Comparison of ENCODE assay signal across 9 mouse cellular contexts in the genomic region with DNA sequence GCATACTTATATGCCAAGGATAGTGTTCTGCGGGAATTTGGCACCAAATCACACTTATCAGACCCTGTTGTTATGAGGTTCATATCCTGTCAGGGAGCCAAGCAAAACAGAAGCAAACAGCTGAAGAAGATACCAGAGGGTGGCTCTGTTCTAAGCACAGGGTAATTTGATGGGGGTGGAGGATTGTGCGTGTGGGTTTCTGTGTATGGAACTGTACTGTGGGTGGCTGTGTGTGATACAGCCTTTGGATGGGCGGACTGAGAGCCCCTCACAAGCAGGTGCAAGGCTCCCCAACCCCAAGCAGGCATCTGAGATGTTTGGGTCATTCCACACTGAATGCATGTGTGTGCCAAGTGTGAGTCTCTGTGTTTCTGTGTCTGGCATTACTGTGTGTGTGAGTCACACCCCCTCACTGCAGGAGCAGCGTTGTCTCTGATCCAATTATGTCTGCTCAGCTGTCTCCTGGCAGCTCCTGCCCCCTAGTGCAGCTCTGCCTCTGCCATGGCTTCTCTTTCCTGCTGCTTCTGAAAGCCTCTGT. TPM values are rescaled to one million over a fixed set of nuclear protein-coding genes. Genes with fewer than 3 reads are reported as not detected.
DNase-seq lines count a peak whose midpoint lies in the region; ATAC-seq lines count a peak whose summit lies in the region.
"Had no signal": no experiment of that assay in that cellular context is flagged by ENCODE, and none has a peak within 500 bp of the region (broad histone marks: within the 10 kb centered on the region; RNA-seq: fewer than 3 reads in every experiment).

No protein-coding gene starts in this region.

- no peaks in the 10 kb centered on the region for H3K36me3 ChIP-seq in lung, embryonic 16.5 days (ENCODE audit: control insufficient read depth, insufficient read depth, low read length)
- no peaks in the 10 kb centered on the region for H3K36me3 ChIP-seq in hindbrain, embryonic 15.5 days
- H3K36me3 ChIP-seq in midbrain, embryonic 15.5 days (replicated peaks) = no peaks in the 10 kb centered on the region

- no peaks in the 10 kb centered on the region for H3K27me3 ChIP-seq in lung, embryonic 16.5 days (ENCODE audit: control insufficient read depth, insufficient read depth, low read depth, low read length)
- no peaks in the 10 kb centered on the region for H3K27me3 ChIP-seq in hindbrain, embryonic 15.5 days
- no peaks in the 10 kb centered on the region for H3K27me3 ChIP-seq in midbrain, embryonic 15.5 days (replicated peaks)
- H3K27me3 ChIP-seq: limb, embryonic 13.5 days had no signal

- H3K4me2 ChIP-seq in lung, embryonic 16.5 days (ENCODE audit: low read depth, low read length) = no peak overlapping the region
- no peak overlapping the region for H3K4me2 ChIP-seq in hindbrain, embryonic 15.5 days
- no peak overlapping the region for H3K4me2 ChIP-seq in midbrain, embryonic 15.5 days
- H3K4me2 ChIP-seq: limb, embryonic 13.5 days had no signal

- no peak overlapping the region for H3K4me3 ChIP-seq in lung, embryonic 16.5 days (ENCODE audit: low read length)
- H3K4me3 ChIP-seq in hindbrain, embryonic 15.5 days = no peak overlapping the region
- H3K4me3 ChIP-seq in midbrain, embryonic 15.5 days = no peak overlapping the region
- H3K4me3 ChIP-seq: limb, embryonic 13.5 days had no signal

- no peak; the same call in 1 of the 2 replicates for ATAC-seq in lung, embryonic 16.5 days (ENCODE audit: low read depth)
- ATAC-seq in hindbrain, embryonic 15.5 days (ENCODE audit: low FRiP score, low read depth) = peak; percentile 46
- ATAC-seq in midbrain, embryonic 15.5 days (replicated peaks) = peak; percentile 62; the same call in 1 of the 2 replicates
- ATAC-seq in erythroblast, adult 5-6 weeks (replicated peaks; ENCODE audit: low FRiP score, poor library complexity, severe bottlenecking) = no peak

- H3K4me1 ChIP-seq in lung, embryonic 16.5 days (replicated peaks; ENCODE audit: control insufficient read depth, insufficient read depth, low read length) = peaks cover 12% of the 10 kb centered on the region
- peaks cover 22% of the 10 kb centered on the region for H3K4me1 ChIP-seq in hindbrain, embryonic 15.5 days (replicated peaks)
- H3K4me1 ChIP-seq in midbrain, embryonic 15.5 days = peaks cover 17% of the 10 kb centered on the region

- H3K27ac ChIP-seq in lung, embryonic 16.5 days (ENCODE audit: low read length) = no peak overlapping the region
- peak overlapping the region; percentile 33 for H3K27ac ChIP-seq in hindbrain, embryonic 15.5 days (replicated peaks)
- 0 out of 2 replicates have a peak overlapping the region, but pooled peaks have one; percentile 25 for H3K27ac ChIP-seq in midbrain, embryonic 15.5 days
- H3K27ac ChIP-seq: limb, embryonic 13.5 days had no signal

- 66% methylated on average over 4 of the region's 4 CpGs for WGBS in lung, embryonic 16.5 days
- 59% methylated on average over 4 of the region's 4 CpGs for WGBS in hindbrain, embryonic 15.5 days
- 63% methylated on average over 4 of the region's 4 CpGs for WGBS in midbrain, embryonic 15.5 days

- H3K9ac ChIP-seq in lung, embryonic 16.5 days (ENCODE audit: low read length) = peak overlapping the region; percentile 7; the same call in 1 of the 2 replicates
- H3K9ac ChIP-seq in hindbrain, embryonic 15.5 days = no peak overlapping the region
- H3K9ac ChIP-seq in midbrain, embryonic 15.5 days = no peak overlapping the region
- H3K9ac ChIP-seq: limb, embryonic 13.5 days had no signal

- DNase-seq in lung, postnatal 14 days = no peak
- peak; percentile 56 to 60 for DNase-seq in cerebellum, postnatal 14 days
- DNase-seq in thymus, postnatal 36 days = no peak
- no peak for DNase-seq in kidney, postnatal 25 days

- no peaks in the 10 kb centered on the region for H3K9me3 ChIP-seq in lung, embryonic 16.5 days (ENCODE audit: control insufficient read depth, low read length)
- no peaks in the 10 kb centered on the region for H3K9me3 ChIP-seq in hindbrain, embryonic 15.5 days
- no peaks in the 10 kb centered on the region for H3K9me3 ChIP-seq in midbrain, embryonic 15.5 days
- H3K9me3 ChIP-seq: limb, embryonic 13.5 days had no signal

RNA-seq across cellular contexts. Expression of a gene that starts 11.8 kb away (rescaled TPM):
- 43.0 and 46.5 TPM in 2 replicates for polyA plus RNA-seq in lung, embryonic 16.5 days (2015; fragmentation: Nextera tagmentation; extraction: Ambion mirVana)
- polyA plus RNA-seq in hindbrain, embryonic 15.5 days (2015; fragmentation: Nextera tagmentation; extraction: Ambion mirVana) = 10.8 and 11.8 TPM in 2 replicates
- 8.7 and 9.6 TPM in 2 replicates for polyA plus RNA-seq in midbrain, embryonic 15.5 days (2015; fragmentation: Nextera tagmentation; extraction: Ambion mirVana)
- total RNA-seq in erythroblast, adult 5-6 weeks (2015; ENCODE audit: low replicate concordance) = 37.4 and 49.8 TPM in 2 replicates
- total RNA-seq in erythroblast, adult 5-6 weeks (2017; ENCODE audit: low replicate concordance) = 24.4 and 39.0 TPM in 2 replicates

RNA-seq across cellular contexts. Expression of a gene that starts 19.2 kb away (rescaled TPM):
- polyA plus RNA-seq in lung, embryonic 16.5 days (2015; fragmentation: Nextera tagmentation; extraction: Ambion mirVana) = 115 and 118 TPM in 2 replicates
- polyA plus RNA-seq in hindbrain, embryonic 15.5 days (2015; fragmentation: Nextera tagmentation; extraction: Ambion mirVana) = 10.6 and 11.0 TPM in 2 replicates
- polyA plus RNA-seq in midbrain, embryonic 15.5 days (2015; fragmentation: Nextera tagmentation; extraction: Ambion mirVana) = 10.4 and 10.6 TPM in 2 replicates
- 24.2 and 26.5 TPM in 2 replicates for total RNA-seq in erythroblast, adult 5-6 weeks (2015; ENCODE audit: low replicate concordance)
- 8.3 and 24.5 TPM in 2 replicates for total RNA-seq in erythroblast, adult 5-6 weeks (2017; ENCODE audit: low replicate concordance)

RNA-seq across cellular contexts. Expression of a gene that starts 26.6 kb away (rescaled TPM):
- 19.6 and 22.6 TPM in 2 replicates for polyA plus RNA-seq in lung, embryonic 16.5 days (2015; fragmentation: Nextera tagmentation; extraction: Ambion mirVana)
- 27.4 and 31.1 TPM in 2 replicates for polyA plus RNA-seq in hindbrain, embryonic 15.5 days (2015; fragmentation: Nextera tagmentation; extraction: Ambion mirVana)
- polyA plus RNA-seq in midbrain, embryonic 15.5 days (2015; fragmentation: Nextera tagmentation; extraction: Ambion mirVana) = 26.1 and 26.9 TPM in 2 replicates
- total RNA-seq in erythroblast, adult 5-6 weeks (2015; ENCODE audit: low replicate concordance) = 1.7 and 3.3 TPM in 2 replicates
- 0.70 and 1.2 TPM in 2 replicates for total RNA-seq in erythroblast, adult 5-6 weeks (2017; ENCODE audit: low replicate concordance)

Comparison
In these comparisons a context has a peak if more than half of its experiments do, and no peak if none do; other contexts are left out.
1. ATAC-seq: peak in hindbrain, embryonic 15.5 days (single experiment) and midbrain, embryonic 15.5 days (single experiment); none in lung, embryonic 16.5 days (single experiment) and erythroblast, adult 5-6 weeks (single experiment).
2. DNase-seq: peak in cerebellum, postnatal 14 days (2 of 2); none in lung, postnatal 14 days (single experiment), thymus, postnatal 36 days (0 of 2) and kidney, postnatal 25 days (0 of 2).